Mouse (Mus musculus) hindbrain, embryonic 13.5 days (tissue): ENCODE data around the gene Znhit6. TPM values are rescaled to one million over a fixed set of nuclear protein-coding genes. Genes with fewer than 3 reads are reported as not detected.

Experiments used
- ATAC-seq: fragments of 200-750 bp; cut with Nextera tagmentation; 2 replicates; pipeline ENCODE4 v1.8.0; 2017; ENCODE audit warnings: moderate TSS enrichment; ENCODE audit not compliant: low FRiP score
- H3K27ac ChIP-seq: fragments of 300-500 bp; sonication (generic); 2 replicates; pipeline ENCODE4 v1.5.1; 2015; ENCODE audit warnings: inconsistent platforms, mild to moderate bottlenecking, moderate library complexity
- H3K27me3 ChIP-seq: fragments of 300-500 bp; sonication (generic); 2 replicates; pipeline ENCODE4 v1.6.1; 2015; ENCODE audit warnings: mild to moderate bottlenecking, inconsistent platforms
- H3K36me3 ChIP-seq: fragments of 300-500 bp; sonication (generic); 2 replicates; pipeline ENCODE4 v1.6.1; 2015; ENCODE audit warnings: mild to moderate bottlenecking, inconsistent platforms
- H3K4me1 ChIP-seq: fragments of 300-500 bp; sonication (generic); replicated peaks from 2 replicates; pipeline ENCODE4 v1.6.1; 2015; ENCODE audit warnings: inconsistent platforms
- H3K4me2 ChIP-seq: fragments of 300-500 bp; sonication (generic); 2 replicates; pipeline ENCODE4 v1.6.1; 2015; ENCODE audit warnings: inconsistent platforms, mild to moderate bottlenecking, moderate library complexity
- H3K4me3 ChIP-seq: fragments of 300-500 bp; sonication (generic); 2 replicates; pipeline ENCODE4 v1.5.1; 2015; ENCODE audit warnings: mild to moderate bottlenecking, inconsistent platforms
- H3K9ac ChIP-seq: fragments of 300-500 bp; sonication (generic); 2 replicates; pipeline ENCODE4 v1.6.1; 2015; ENCODE audit warnings: mild to moderate bottlenecking, inconsistent platforms
- H3K9me3 ChIP-seq: fragments of 300-500 bp; sonication (generic); 2 replicates; pipeline ENCODE4 v1.6.1; 2016; ENCODE audit warnings: inconsistent platforms
- WGBS: fragments of 180-500 bp; shearing (Covaris S2); methylation state at CpG from one replicate; pipeline ENCODE4 v1.1.7; 2015; 5-methylcytosine and 5-hydroxymethylcytosine counted together
- polyA plus RNA-seq: library from polyadenylated mRNA; unstranded; fragments of >200 nt; fragmentation: Nextera tagmentation; extraction: Ambion mirVana; gene quantifications from 2 replicates; pipeline ENCODE4 v1.2.1, GENCODE M21; 2015

Gene Znhit6
- 34.6 and 40.1 TPM in 2 replicates for polyA plus RNA-seq

- peak within 1 kb of the TSS; percentile 83 for H3K9ac ChIP-seq
- WGBS = 5% methylated on average over 37 of the region's 37 CpGs
- no peaks in the 10 kb centered on the region for H3K9me3 ChIP-seq
- peaks cover 20% of the 10 kb centered on the region for H3K36me3 ChIP-seq
- peaks cover 18% of the 10 kb centered on the region for H3K4me1 ChIP-seq
- H3K27ac ChIP-seq = peak within 1 kb of the TSS; percentile 81
- H3K4me3 ChIP-seq = peak within 1 kb of the TSS; percentile 79
- peak within 1 kb of the TSS; percentile 89 for H3K4me2 ChIP-seq
- H3K27me3 ChIP-seq = no peaks in the 10 kb centered on the region
- ATAC-seq = peak; percentile 93
Measured at GRCm38 (mm10) chr3:145575743-145576481, at the start of gene Znhit6. Gene Znhit6, plus strand, starts transcription at chr3:145576205.

- Histone ChIP-seq H3K9ac (no peak overlapping the region), H3K4me2 (no peak overlapping the region), H3K36me3 (no peaks in the 10 kb centered on the region), H3K27ac (no peak overlapping the region), H3K4me1 (no peaks in the 10 kb centered on the region), H3K4me3 (no peak overlapping the region), H3K9me3 (no peaks in the 10 kb centered on the region; the same call in 1 of the 2 replicates), H3K27me3 (no peaks in the 10 kb centered on the region)
- no peak for ATAC-seq
- WGBS = 97% methylated on average over 1 of the region's 1 CpGs
Measured at GRCm38 (mm10) chr3:145537870-145538269, 38.1 kb upstream of the Znhit6 start.

- no peak overlapping the region for H3K9ac ChIP-seq
- 73% methylated on average over 10 of the region's 10 CpGs for WGBS
- H3K4me2 ChIP-seq = no peak overlapping the region
- ATAC-seq = no peak
- H3K27me3 ChIP-seq = no peaks in the 10 kb centered on the region
- H3K27ac ChIP-seq = no peak overlapping the region
- no peaks in the 10 kb centered on the region for H3K36me3 ChIP-seq
- no peaks in the 10 kb centered on the region for H3K4me1 ChIP-seq
- H3K9me3 ChIP-seq = no peaks in the 10 kb centered on the region
- no peak overlapping the region for H3K4me3 ChIP-seq
Measured at GRCm38 (mm10) chr3:145548441-145549415, 27.3 kb upstream of the Znhit6 start.

- Histone ChIP-seq H3K4me3 (no peak overlapping the region), H3K4me1 (no peaks in the 10 kb centered on the region), H3K27me3 (no peaks in the 10 kb centered on the region), H3K27ac (no peak overlapping the region), H3K36me3 (no peaks in the 10 kb centered on the region), H3K9ac (no peak overlapping the region), H3K9me3 (no peaks in the 10 kb centered on the region), H3K4me2 (no peak overlapping the region)
- ATAC-seq = no peak
- 63% methylated on average over 3 of the region's 3 CpGs for WGBS
Measured at GRCm38 (mm10) chr3:145550216-145550615, 25.8 kb upstream of the Znhit6 start.

- H3K27me3 ChIP-seq = no peaks in the 10 kb centered on the region
- no peak overlapping the region for H3K4me2 ChIP-seq
- H3K4me3 ChIP-seq = no peak overlapping the region
- no peak for ATAC-seq
- H3K4me1 ChIP-seq = no peaks in the 10 kb centered on the region
- no peaks in the 10 kb centered on the region for H3K9me3 ChIP-seq
- no peak overlapping the region for H3K27ac ChIP-seq
- no peak overlapping the region for H3K9ac ChIP-seq
- WGBS = 78% methylated on average over 2 of the region's 2 CpGs
- H3K36me3 ChIP-seq = no peaks in the 10 kb centered on the region
Measured at GRCm38 (mm10) chr3:145554388-145554787, 21.6 kb upstream of the Znhit6 start.

GRCm38 (mm10) chr3:145556206-145556605, 19.8 kb upstream of the Znhit6 start:
- H3K9ac ChIP-seq = no peak overlapping the region
- no peak overlapping the region for H3K4me3 ChIP-seq
- 95% methylated on average over 10 of the region's 10 CpGs for WGBS
- H3K36me3 ChIP-seq = no peaks in the 10 kb centered on the region
- H3K4me1 ChIP-seq = no peaks in the 10 kb centered on the region
- H3K9me3 ChIP-seq = no peaks in the 10 kb centered on the region
- H3K27me3 ChIP-seq = no peaks in the 10 kb centered on the region
- H3K27ac ChIP-seq = no peak overlapping the region
- ATAC-seq = no peak
- no peak overlapping the region for H3K4me2 ChIP-seq

GRCm38 (mm10) chr3:145559675-145560074, 16.3 kb upstream of the Znhit6 start:
- Histone ChIP-seq H3K9ac (no peak overlapping the region), H3K27me3 (no peaks in the 10 kb centered on the region), H3K4me3 (no peak overlapping the region), H3K4me1 (no peaks in the 10 kb centered on the region), H3K4me2 (no peak overlapping the region), H3K36me3 (no peaks in the 10 kb centered on the region), H3K27ac (no peak overlapping the region), H3K9me3 (peaks cover 5% of the 10 kb centered on the region)
- ATAC-seq = no peak
- WGBS = 95% methylated on average over 5 of the region's 5 CpGs

- no peak overlapping the region for H3K4me2 ChIP-seq
- no peak overlapping the region for H3K9ac ChIP-seq
- H3K9me3 ChIP-seq = peaks cover 5% of the 10 kb centered on the region
- no peaks in the 10 kb centered on the region for H3K27me3 ChIP-seq
- H3K4me3 ChIP-seq = no peak overlapping the region
- no peak for ATAC-seq
- H3K27ac ChIP-seq = no peak overlapping the region
- H3K4me1 ChIP-seq = no peaks in the 10 kb centered on the region
- H3K36me3 ChIP-seq = no peaks in the 10 kb centered on the region
- 83% methylated on average over 4 of the region's 4 CpGs for WGBS
Measured at GRCm38 (mm10) chr3:145560117-145560516, 15.9 kb upstream of the Znhit6 start.

GRCm38 (mm10) chr3:145574468-145574867, 1.5 kb upstream of the Znhit6 start:
- ATAC-seq = no peak
- Histone ChIP-seq H3K9me3 (no peaks in the 10 kb centered on the region), H3K27me3 (no peaks in the 10 kb centered on the region), H3K9ac (no peak overlapping the region), H3K27ac (no peak overlapping the region), H3K36me3 (peaks cover 15% of the 10 kb centered on the region), H3K4me1 (peaks cover 18% of the 10 kb centered on the region), H3K4me2 (no peak overlapping the region), H3K4me3 (no peak overlapping the region)
- 92% methylated on average over 3 of the region's 3 CpGs for WGBS

GRCm38 (mm10) chr3:145575340-145575739, 665 bp upstream of the Znhit6 start:
- H3K36me3 ChIP-seq = peaks cover 17% of the 10 kb centered on the region
- peak overlapping the region; percentile 79 for H3K4me3 ChIP-seq
- H3K27me3 ChIP-seq = no peaks in the 10 kb centered on the region
- no peak overlapping the region for H3K27ac ChIP-seq
- H3K4me2 ChIP-seq = peak overlapping the region; percentile 89; the same call in 1 of the 2 replicates
- peaks cover 18% of the 10 kb centered on the region for H3K4me1 ChIP-seq
- no peaks in the 10 kb centered on the region for H3K9me3 ChIP-seq
- ATAC-seq = peak; percentile 41
- 85% methylated on average over 7 of the region's 7 CpGs for WGBS
- no peak overlapping the region for H3K9ac ChIP-seq

- WGBS = under 1% methylated on average over 11 of the region's 11 CpGs
- Histone ChIP-seq H3K9me3 (no peaks in the 10 kb centered on the region), H3K4me2 (peak overlapping the region; percentile 89), H3K27me3 (no peaks in the 10 kb centered on the region), H3K27ac (peak overlapping the region; percentile 81), H3K4me1 (peaks cover 18% of the 10 kb centered on the region), H3K36me3 (peaks cover 24% of the 10 kb centered on the region), H3K4me3 (peak overlapping the region; percentile 79), H3K9ac (peak overlapping the region; percentile 83)
- no peak for ATAC-seq
Measured at GRCm38 (mm10) chr3:145576482-145576822, 447 bp downstream of the Znhit6 start.

GRCm38 (mm10) chr3:145576876-145577275, 871 bp downstream of the Znhit6 start:
- no peak overlapping the region for H3K27ac ChIP-seq
- 31% methylated on average over 15 of the region's 15 CpGs for WGBS

More at GRCm38 (mm10) chr3:145576876-145577275, 871 bp downstream of the Znhit6 start:
- Histone ChIP-seq H3K4me3 (peak overlapping the region; percentile 79), H3K9ac (peak overlapping the region; percentile 83), H3K9me3 (no peaks in the 10 kb centered on the region), H3K4me1 (peaks cover 18% of the 10 kb centered on the region), H3K4me2 (peak overlapping the region; percentile 89), H3K36me3 (peaks cover 24% of the 10 kb centered on the region), H3K27me3 (no peaks in the 10 kb centered on the region)
- ATAC-seq = no peak; the same call in 1 of the 2 replicates
